In genomic region chr12:34486016-34486415, GRCm38 (mm10) we compare ENCODE assay signal across 14 mouse cellular contexts.
"Had no signal": no experiment of that assay in that cellular context is flagged by ENCODE, and none has a peak within 500 bp of the region (broad histone marks: within the 10 kb centered on the region; RNA-seq: fewer than 3 reads in every experiment).

No protein-coding gene starts in this region.

- H3K4me1 ChIP-seq: midbrain, embryonic 10.5 days; neural tube, embryonic 12.5 days had no signal

- H3K27me3 ChIP-seq: limb, embryonic 13.5 days; neural tube, embryonic 12.5 days had no signal

- DNase-seq: kidney, adult 18-20 months; kidney, postnatal 10 days; kidney, postnatal 4 days; left cerebral cortex, postnatal 4 days; lung, adult 18-20 months; midbrain, embryonic 14.5 days; right cerebral cortex, postnatal 14 days; thymus, postnatal 4 days had no signal

- H3K4me3 ChIP-seq: layer of hippocampus, adult 2 months; limb, embryonic 13.5 days; midbrain, embryonic 10.5 days; neural tube, embryonic 12.5 days had no signal

- H3K4me2 ChIP-seq: limb, embryonic 13.5 days; neural tube, embryonic 12.5 days had no signal

- H3K36me3 ChIP-seq: limb, embryonic 13.5 days; midbrain, embryonic 10.5 days; neural tube, embryonic 12.5 days had no signal

- H3K9ac ChIP-seq: limb, embryonic 13.5 days; liver, embryonic 14.5 days; neural tube, embryonic 12.5 days had no signal

- H3K9me3 ChIP-seq: limb, embryonic 13.5 days; midbrain, embryonic 10.5 days; neural tube, embryonic 12.5 days had no signal

- H3K27ac ChIP-seq: layer of hippocampus, adult 2 months; limb, embryonic 13.5 days; liver, embryonic 14.5 days; midbrain, embryonic 10.5 days; neural tube, embryonic 12.5 days; stomach, postnatal 0 days had no signal
